Mouse (Mus musculus): Measurements from ENCODE around the gene Nlk.
A peak's percentile ranks its signal among the peaks of the same experiment; 100 is the strongest.
"Not testable (repeated sequence)": the region's sequence is repeated elsewhere in the genome, so short reads cannot be mapped to it uniquely, and the experiment has no call there.

Gene Nlk

GRCm38 (mm10) chr11:78544449-78545111 is 152.6 kb downstream of the Nlk start:
- no peak for DNase-seq (ENCODE audit: low read depth)

DNA sequence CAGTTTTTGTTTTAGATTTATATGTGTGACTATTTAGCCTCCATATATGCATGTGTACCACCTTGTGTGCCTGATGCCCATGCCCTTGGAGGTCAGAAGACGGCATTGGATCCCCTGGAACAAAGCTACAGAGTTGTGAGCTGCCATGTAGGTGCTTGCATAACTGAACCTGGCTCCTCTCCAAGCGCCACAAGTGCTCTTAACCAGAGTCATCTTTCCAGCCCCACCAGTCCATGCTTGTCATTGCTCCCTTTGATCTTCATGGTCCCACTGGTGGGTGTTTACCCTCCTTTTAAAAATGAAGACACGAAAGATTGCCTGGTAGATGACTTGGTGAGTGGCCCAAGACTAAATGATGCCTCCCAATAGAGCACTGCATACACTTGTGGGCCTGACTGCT is 156.8 kb downstream of the Nlk start:
- no peak for DNase-seq (ENCODE audit: low read depth)

DNA sequence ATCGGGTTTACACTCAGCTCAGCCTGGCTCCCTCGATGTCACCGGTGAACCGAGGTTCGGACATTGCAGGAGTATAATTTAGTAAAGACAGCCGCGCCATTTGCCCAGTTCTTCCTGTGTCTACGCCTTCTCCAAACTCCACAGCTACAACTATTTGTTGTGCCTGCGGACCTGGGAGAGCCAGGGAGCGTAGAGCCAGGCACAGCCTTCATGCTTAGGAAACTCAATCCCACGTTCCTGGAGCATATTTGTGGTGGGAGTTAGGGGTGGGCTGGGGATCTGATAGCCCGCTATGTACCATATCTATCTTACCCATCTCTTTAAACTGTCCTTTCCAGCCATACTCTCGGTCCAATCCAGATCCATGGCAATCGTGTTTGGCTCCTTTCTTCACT is 160.5 kb downstream of the Nlk start:
- DNase-seq (ENCODE audit: low read depth): peak; percentile 30

GRCm38 (mm10) chr11:78536080-78536689 is 161.0 kb downstream of the Nlk start, which contains the start of the genes Tnfaip1 and Ift20:
TSS of gene Tnfaip1 (minus strand) at chr11:78536332.
TSS of gene Ift20 (plus strand) at chr11:78536361.
- peak; percentile 98 for DNase-seq (ENCODE audit: low read depth)

- DNase-seq (ENCODE audit: low read depth): no peak
Measured at GRCm38 (mm10) chr11:78535376-78536079, 161.6 kb downstream of the Nlk start.

- peak; percentile 18 for DNase-seq (ENCODE audit: low read depth)
Measured at GRCm38 (mm10) chr11:78534516-78534915, 162.7 kb downstream of the Nlk start.

- not testable (repeated sequence) for DNase-seq (ENCODE audit: low read depth)
Measured at GRCm38 (mm10) chr11:78531515-78531914, 165.7 kb downstream of the Nlk start.

DNA sequence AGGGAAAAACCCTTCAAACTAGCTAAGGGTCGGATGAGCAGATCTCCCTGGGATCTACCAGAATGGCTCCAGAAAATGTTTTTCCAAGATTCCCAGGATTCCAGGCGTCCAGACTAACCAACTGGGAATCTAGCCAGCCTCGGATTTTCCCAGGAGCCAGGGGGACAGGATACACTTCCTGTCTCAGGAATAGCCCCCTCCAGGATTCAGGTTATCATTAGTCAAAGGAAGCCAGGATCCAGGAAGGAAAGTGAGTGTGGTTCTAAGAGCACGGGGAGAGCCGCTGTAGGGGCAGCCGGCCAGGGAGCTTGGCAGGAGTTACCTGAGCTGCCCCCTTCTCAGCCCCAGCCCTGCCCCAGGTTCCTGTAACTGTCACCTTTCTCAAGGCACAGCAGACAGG is 166.1 kb downstream of the Nlk start:
- DNase-seq (ENCODE audit: low read depth): no peak

- no peak for DNase-seq (ENCODE audit: low read depth)
Measured at GRCm38 (mm10) chr11:78530001-78530400, 167.2 kb downstream of the Nlk start.

DNA sequence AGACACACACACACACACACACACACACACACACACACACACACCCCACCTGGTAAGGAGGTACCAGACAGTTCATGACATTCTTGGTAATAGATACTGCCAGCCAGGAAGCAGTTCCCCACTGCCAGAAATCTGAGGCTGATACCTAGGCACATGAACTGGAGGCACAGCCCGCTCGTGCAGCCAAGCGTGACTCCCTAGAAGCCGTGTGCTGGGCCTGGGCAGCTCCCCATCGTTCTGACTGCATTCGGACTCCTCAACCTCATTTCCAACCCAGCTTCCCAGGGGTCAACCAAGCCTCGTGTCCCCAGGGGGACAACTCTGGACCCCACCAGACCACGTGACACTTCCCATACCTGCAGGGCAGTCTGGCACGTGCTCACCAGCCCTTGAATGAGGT is 168.5 kb downstream of the Nlk start:
- DNase-seq (ENCODE audit: low read depth): no peak

DNA sequence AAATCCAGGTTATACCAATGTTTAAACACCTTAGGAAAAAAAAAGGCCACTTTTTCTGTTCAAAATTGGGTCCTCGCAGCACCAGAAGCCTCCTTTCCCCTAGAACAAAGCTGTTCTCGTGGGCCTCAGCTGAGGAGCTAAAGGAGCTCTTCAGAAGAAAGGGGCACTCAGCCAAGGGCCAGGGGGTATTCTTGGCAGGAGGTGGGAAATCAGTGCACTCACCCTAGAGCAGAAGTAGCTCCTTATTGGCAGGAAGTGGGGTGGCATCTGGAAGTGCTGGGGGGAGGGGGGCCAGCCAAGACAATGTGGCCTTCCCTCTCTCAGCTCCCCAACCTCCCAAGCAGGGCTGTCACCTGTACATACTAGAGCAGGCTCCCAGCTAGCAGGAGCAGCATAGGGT is 172.3 kb downstream of the Nlk start:
- no peak for DNase-seq (ENCODE audit: low read depth)

GRCm38 (mm10) chr11:78523241-78523955 is 173.8 kb downstream of the Nlk start:
- DNase-seq (ENCODE audit: low read depth): no peak

DNA sequence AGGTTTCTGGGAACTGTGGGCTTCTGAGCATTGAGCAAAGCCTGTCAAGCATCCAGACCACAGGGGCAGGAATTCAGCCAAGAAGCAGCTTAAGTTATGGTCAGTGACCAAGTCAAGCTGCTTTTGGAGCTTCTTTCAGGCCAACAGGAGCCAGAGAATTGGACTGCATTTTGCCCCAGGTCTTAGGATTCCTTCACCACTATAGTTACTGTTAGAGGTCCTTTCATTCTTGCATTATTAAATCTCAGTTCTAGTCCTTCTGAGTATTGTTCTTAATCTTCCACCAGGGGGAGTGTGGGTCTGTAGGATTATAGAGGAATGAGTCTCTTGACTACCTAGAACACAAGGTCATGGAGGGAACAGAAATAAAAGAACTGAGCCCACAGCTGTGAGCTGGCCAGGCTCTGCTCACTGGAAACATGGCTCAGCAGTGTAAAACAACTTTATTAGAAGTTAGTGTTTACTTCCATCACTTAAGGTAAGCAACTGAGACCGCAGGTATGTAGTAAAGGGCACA is 174.6 kb downstream of the Nlk start:
- DNase-seq (ENCODE audit: low read depth): peak; percentile 62

DNA sequence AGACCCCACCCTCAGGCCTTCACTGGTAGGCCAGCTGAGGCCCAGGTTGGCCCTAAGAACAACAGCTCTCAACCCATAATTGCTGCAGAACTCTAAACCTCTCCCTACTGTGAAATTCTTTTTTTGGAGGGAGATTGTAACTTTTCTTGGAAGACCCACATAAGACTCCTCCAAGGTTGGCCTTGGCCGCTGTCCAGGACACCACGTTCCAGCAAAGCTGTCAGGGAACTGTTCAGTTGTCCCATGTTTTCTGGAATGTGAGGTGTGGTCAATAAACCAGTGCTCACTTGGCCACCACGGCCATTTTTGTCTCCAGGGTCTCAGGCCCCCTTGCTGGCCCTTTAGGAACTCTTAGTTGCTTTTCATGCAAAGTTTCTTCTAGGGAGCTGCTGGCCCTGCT is 175.3 kb downstream of the Nlk start:
- no peak for DNase-seq (ENCODE audit: low read depth)

GRCm38 (mm10) chr11:78518931-78519330 is 178.2 kb downstream of the Nlk start:
- DNase-seq (ENCODE audit: low read depth): no peak
